Mouse (Mus musculus) MEL (cell line): ENCODE results near the gene Syt1.

Experiments used
- EP300 ChIP-seq, 2 experiments: IDR thresholded peaks; 2 replicates each; pipeline ENCODE4 v1.6.1; 2011; ENCODE audit warnings: improper control_type of control experiment in 2 of 2, low read length in 2 of 2, low read depth in 1 of 2, mild to moderate bottlenecking in 1 of 2
- KAT2A ChIP-seq: conservative IDR thresholded peaks from 2 replicates; pipeline ENCODE4 v1.6.1; 2012; ENCODE audit warnings: low read depth, low read length, improper control_type of control experiment, inconsistent platforms
- MAX ChIP-seq: IDR thresholded peaks from 2 replicates; pipeline ENCODE4 v1.6.1; 2011; ENCODE audit warnings: low read length, improper control_type of control experiment
- MYC ChIP-seq: IDR thresholded peaks from 2 replicates; pipeline ENCODE4 v1.6.1; 2011; ENCODE audit warnings: low read depth, mild to moderate bottlenecking, low read length, improper control_type of control experiment, moderate library complexity
- POLR2A ChIP-seq, 2 experiments: IDR thresholded peaks; 2 replicates each; pipeline ENCODE4 v1.6.1; 2011 to 2012; ENCODE audit warnings: low read length in 2 of 2, mild to moderate bottlenecking in 2 of 2, control low read depth in 1 of 2, improper control_type of control experiment in 1 of 2, low read depth in 1 of 2, moderate library complexity in 1 of 2; ENCODE audit not compliant: control insufficient read depth in 1 of 2, insufficient read depth in 1 of 2, poor library complexity in 1 of 2
- POLR2AphosphoS5 ChIP-seq: IDR thresholded peaks from 2 replicates; pipeline ENCODE4 v1.6.1; 2012; ENCODE audit warnings: low read depth, borderline replicate concordance, mild to moderate bottlenecking, inconsistent platforms, low read length, moderate library complexity, mixed read lengths
- SIN3A ChIP-seq: IDR thresholded peaks from 2 replicates; pipeline ENCODE4 v1.6.1; 2012; ENCODE audit warnings: low read length, improper control_type of control experiment, inconsistent platforms

GRCm38 (mm10) chr10:108450401-108450800 lies 560.4 kb downstream of the Syt1 start:
- no peak for TF ChIP-seq EP300 (IDR thresholded peaks at IDR 0.05; ENCODE audit: low read depth in 1 of 2, low read length in 2 of 2)
- TF ChIP-seq MAX, result no peak
- TF ChIP-seq POLR2A (IDR thresholded peaks at IDR 0.05; ENCODE audit: control insufficient read depth in 1 of 2, insufficient read depth in 1 of 2, low read depth in 1 of 2, low read length in 2 of 2, poor library complexity in 1 of 2), result no peak
- TF ChIP-seq KAT2A, result no peak
- no peak for TF ChIP-seq POLR2AphosphoS5
- TF ChIP-seq MYC, result no peak
- no peak for TF ChIP-seq SIN3A
